Mouse (Mus musculus) G1E (cell line): ENCODE data around the gene Mtmr10.

ENCODE experiments used
- CTCF ChIP-seq: IDR thresholded peaks from 2 replicates; pipeline ENCODE4 v1.5.1; 2012; ENCODE audit warnings: low read depth, low read length, inconsistent platforms, mixed read lengths
- GATA1 ChIP-seq: IDR thresholded peaks from 2 replicates; pipeline ENCODE4 v1.6.1; 2012; ENCODE audit warnings: borderline replicate concordance, low read length, inconsistent platforms, mixed read lengths
- TAL1 ChIP-seq: conservative IDR thresholded peaks from 2 replicates; pipeline ENCODE4 v1.6.1; 2012; ENCODE audit warnings: low read depth, low read length, inconsistent platforms, mixed read lengths

- TF ChIP-seq CTCF (no peak), GATA1 (no peak), TAL1 (no peak)
These were observed 7.9 kb upstream of the Mtmr10 start for GRCm38 (mm10) chr7:64279548-64279947.
